Mouse (Mus musculus): ENCODE results near the gene Dop1a.

DNA sequence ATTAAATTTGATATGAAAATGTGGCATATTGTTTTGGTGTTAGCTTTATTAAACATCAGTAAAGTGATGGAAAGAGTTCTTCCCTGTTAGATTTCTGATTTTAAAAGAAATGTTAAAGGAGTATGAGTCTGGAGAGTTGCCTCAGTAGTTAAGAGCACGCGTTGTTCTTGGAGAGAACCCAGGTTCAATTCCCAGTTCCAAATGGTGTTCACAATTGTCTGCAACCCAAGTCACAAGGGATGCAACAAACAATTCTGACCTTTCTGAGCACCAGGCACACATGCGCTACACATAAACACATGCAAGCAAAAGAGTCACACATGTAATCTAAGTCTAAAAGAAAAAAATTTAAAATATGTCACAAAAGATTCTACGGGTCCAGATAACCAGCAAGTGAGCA, 47.8 kb downstream of the Dop1a start:
- no peak for TF ChIP-seq CTCF (IDR thresholded peaks at IDR 0.05; ENCODE audit: low read depth, low read length)
- TF ChIP-seq POLR2A (IDR thresholded peaks at IDR 0.05; ENCODE audit: borderline replicate concordance, low read depth, low read length), result no peak
